Mouse (Mus musculus) myocyte (in vitro differentiated cells): Measurements from ENCODE around the gene Wdr95.

Source experiments
- CEBPB ChIP-seq: IDR thresholded peaks from 2 replicates; pipeline ENCODE4 v1.6.1; 2011; ENCODE audit warnings: mild to moderate bottlenecking, moderate library complexity; ENCODE audit not compliant: poor library complexity, insufficient read depth, severe bottlenecking
- E2F4 ChIP-seq: IDR thresholded peaks from one replicate; pipeline ENCODE4 v1.6.1; 2011; ENCODE audit warnings: mild to moderate bottlenecking, control low read depth, moderate library complexity; ENCODE audit not compliant: insufficient read depth
- MAX ChIP-seq: IDR thresholded peaks from one replicate; pipeline ENCODE4 v1.6.1; 2011; ENCODE audit warnings: low read depth, mild to moderate bottlenecking, control low read depth
- MYOD1 ChIP-seq, 3 experiments: IDR thresholded peaks; one replicate each; pipeline ENCODE4 v1.6.1; 2011; ENCODE audit warnings: control low read depth in 2 of 3, low read depth in 2 of 3, mild to moderate bottlenecking in 2 of 3, moderate library complexity in 1 of 3; ENCODE audit not compliant: insufficient read length in 2 of 3, control insufficient read depth in 1 of 3
- MYOG ChIP-seq, 3 experiments: IDR thresholded peaks; one replicate each; pipeline ENCODE4 v1.6.1; 2011; ENCODE audit warnings: control low read depth in 2 of 3, low read depth in 2 of 3, mild to moderate bottlenecking in 2 of 3; ENCODE audit not compliant: insufficient read length in 2 of 3, control insufficient read depth in 1 of 3, insufficient read depth in 1 of 3
- POLR2A ChIP-seq: IDR thresholded peaks from one replicate; pipeline ENCODE4 v1.6.1; 2011; ENCODE audit warnings: low read depth, mild to moderate bottlenecking, control low read depth, moderate library complexity; ENCODE audit not compliant: insufficient read length
- POLR2AphosphoS2 ChIP-seq: IDR thresholded peaks from one replicate; pipeline ENCODE4 v1.6.1; 2011; ENCODE audit warnings: low read depth, control low read depth; ENCODE audit not compliant: insufficient read length
- REST ChIP-seq: IDR thresholded peaks from one replicate; pipeline ENCODE4 v1.6.1; 2011; ENCODE audit warnings: mild to moderate bottlenecking, control low read depth, moderate library complexity; ENCODE audit not compliant: insufficient read depth, insufficient read length
- SRF ChIP-seq: IDR thresholded peaks from one replicate; pipeline ENCODE4 v1.6.1; 2011; ENCODE audit warnings: low read depth; ENCODE audit not compliant: control insufficient read depth, insufficient read length
- TCF12 ChIP-seq: IDR thresholded peaks from one replicate; pipeline ENCODE4 v1.6.1; 2011; ENCODE audit warnings: mild to moderate bottlenecking, control low read depth; ENCODE audit not compliant: poor library complexity, insufficient read depth, severe bottlenecking
- TCF3 ChIP-seq: IDR thresholded peaks from one replicate; pipeline ENCODE4 v1.6.1; 2011; ENCODE audit warnings: low read depth, control low read depth; ENCODE audit not compliant: insufficient read length
- USF1 ChIP-seq: IDR thresholded peaks from one replicate; pipeline ENCODE4 v1.6.1; 2011; ENCODE audit warnings: low read depth, mild to moderate bottlenecking, control low read depth, moderate library complexity

DNA sequence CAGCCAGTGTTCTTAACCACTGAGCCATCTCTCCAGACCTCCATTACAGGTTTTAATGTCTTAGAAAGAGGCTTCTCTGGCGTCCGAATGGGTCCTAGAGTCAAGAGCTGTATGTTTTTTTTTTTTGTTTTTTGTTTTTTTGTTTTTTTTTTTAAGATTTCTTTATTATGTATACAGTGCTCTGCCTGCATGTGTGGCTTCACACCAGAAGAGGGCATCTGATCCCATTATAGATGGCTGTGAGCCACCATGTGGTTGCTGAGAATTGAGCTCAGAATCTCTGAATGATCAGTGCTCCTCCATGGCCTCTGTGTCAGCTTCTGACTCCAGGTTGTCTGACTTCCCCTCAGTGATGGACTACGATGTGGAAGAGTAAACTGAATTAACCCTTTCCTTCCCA is 129.5 kb downstream of the Wdr95 start:
- TF ChIP-seq POLR2A (no peak), USF1 (no peak), TCF12 (no peak), MAX (no peak), MYOG (IDR thresholded peaks at IDR 0.05; ENCODE audit: control insufficient read depth in 1 of 3, insufficient read depth in 1 of 3, insufficient read length in 2 of 3, low read depth in 2 of 3) (no peak), CEBPB (no peak), E2F4 (no peak), SRF (no peak), TCF3 (no peak), POLR2AphosphoS2 (no peak), MYOD1 (IDR thresholded peaks at IDR 0.05; ENCODE audit: control insufficient read depth in 1 of 3, insufficient read length in 2 of 3, low read depth in 2 of 3) (no peak), REST (no peak)
